Mouse (Mus musculus): ENCODE results near the gene Prrc2b. TPM values are rescaled to one million over a fixed set of nuclear protein-coding genes. Genes with fewer than 3 reads are reported as not detected.

The Prrc2b gene
- total and polyA plus RNA-seq, 3 experiments = 39.3 to 82.6 (median 78.3) TPM

DNA sequence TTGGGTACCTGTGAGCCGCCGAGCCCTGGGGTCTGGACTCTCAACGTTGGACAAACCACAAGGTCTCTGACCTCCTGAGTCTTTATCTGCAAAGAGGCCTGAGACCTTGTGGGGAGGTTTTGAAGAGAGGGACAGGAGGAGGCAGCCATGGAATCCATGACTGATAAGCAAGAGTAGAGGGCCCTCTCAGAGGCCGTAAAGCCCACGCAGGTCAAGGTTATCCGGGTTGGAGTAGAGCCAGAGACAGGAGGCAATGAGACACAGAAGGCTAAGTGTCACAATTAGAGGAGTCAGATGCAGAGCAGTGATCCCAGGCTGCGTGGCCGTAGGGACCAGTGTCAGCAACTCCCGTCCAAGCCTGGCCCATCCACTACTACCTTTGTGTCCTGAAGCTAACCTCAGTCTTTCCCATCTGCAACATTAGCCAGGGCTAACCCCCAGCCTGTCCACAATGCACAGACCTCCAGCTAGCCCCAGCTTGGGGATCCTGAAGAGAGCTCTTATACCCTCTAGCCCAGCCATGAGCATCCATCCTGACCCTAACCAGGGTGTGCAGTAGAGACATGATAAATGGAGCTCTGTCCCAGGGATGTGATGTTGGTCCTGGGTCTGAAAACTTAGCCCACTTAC lies 19.6 kb upstream of the Prrc2b start:
- DNase-seq = no peak
- Histone ChIP-seq H3K9ac (ENCODE audit: low read depth, low read length) (no peak overlapping the region), H3K4me3 (no peak overlapping the region), H3K79me2 (replicated peaks; ENCODE audit: control insufficient read depth, insufficient read depth, low read length) (no peaks in the 10 kb centered on the region), H3K27ac (no peak overlapping the region; the same call in 1 of the 2 replicates), H3K27me3 (ENCODE audit: control insufficient read depth, insufficient read depth, low read length) (no peaks in the 10 kb centered on the region), H3K36me3 (ENCODE audit: control insufficient read depth, insufficient read depth, low read length) (no peaks in the 10 kb centered on the region), H3K4me1 (ENCODE audit: control insufficient read depth, insufficient read depth, low read length) (peaks cover 5% of the 10 kb centered on the region)
- 53% methylated on average over 9 of the region's 9 CpGs for WGBS
- intact Hi-C loops (cut with DNase I) = loop anchor here (2.0 to 5.0 kb wide), 3 partner anchors 49 to 159 kb away; partner anchors contain the start of gene Nup214
- TF ChIP-seq POLR2A (IDR thresholded peaks at IDR 0.05; ENCODE audit: insufficient read depth, low read depth, low read length) (no peak), CTCF (IDR thresholded peaks at IDR 0.05) (no peak), EP300 (IDR thresholded peaks at IDR 0.05; ENCODE audit: insufficient read depth, low read depth, low read length) (no peak)

DNA sequence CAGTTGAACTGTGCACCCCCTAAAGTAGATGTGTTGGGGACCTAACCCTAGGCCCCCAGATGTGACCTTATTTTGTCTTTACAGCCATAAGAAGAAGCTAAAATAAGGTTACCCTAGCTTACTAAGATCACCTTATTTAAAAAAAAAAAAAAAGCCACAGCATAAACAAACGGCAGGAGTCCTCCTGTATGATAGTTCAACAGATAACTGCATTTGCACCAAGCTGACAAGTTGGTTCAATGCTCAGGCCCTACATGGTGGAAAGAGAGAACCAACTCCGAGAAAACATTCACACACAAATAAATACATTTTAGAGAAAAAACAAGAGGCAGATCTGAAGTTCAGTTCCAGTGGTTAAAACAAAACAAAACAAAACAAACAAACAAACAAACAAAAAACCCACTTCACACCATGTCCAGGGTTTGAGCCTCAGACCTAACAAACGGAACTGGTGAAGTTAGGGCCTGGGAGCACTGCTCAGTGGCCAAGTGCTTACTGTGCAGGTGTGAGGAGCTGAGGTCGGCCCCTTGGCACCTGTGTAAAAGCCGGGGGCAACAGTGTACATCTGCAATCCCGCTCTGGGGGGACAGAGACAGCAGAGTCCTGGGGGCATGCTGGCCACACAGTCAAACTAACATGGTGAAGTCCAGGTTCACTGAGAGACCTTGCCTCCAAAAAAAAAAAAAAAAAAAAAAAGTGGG lies 18.9 kb upstream of the Prrc2b start:
- Histone ChIP-seq H3K27ac (no peak overlapping the region), H3K4me1 (ENCODE audit: control insufficient read depth, insufficient read depth, low read length) (peaks cover 5% of the 10 kb centered on the region), H3K9ac (ENCODE audit: low read depth, low read length) (no peak overlapping the region), H3K27me3 (ENCODE audit: control insufficient read depth, insufficient read depth, low read length) (no peaks in the 10 kb centered on the region), H3K4me3 (no peak overlapping the region), H3K36me3 (ENCODE audit: control insufficient read depth, insufficient read depth, low read length) (no peaks in the 10 kb centered on the region), H3K79me2 (replicated peaks; ENCODE audit: control insufficient read depth, insufficient read depth, low read length) (no peaks in the 10 kb centered on the region)
- TF ChIP-seq EP300 (IDR thresholded peaks at IDR 0.05; ENCODE audit: insufficient read depth, low read depth, low read length) (no peak), CTCF (IDR thresholded peaks at IDR 0.05) (no peak), POLR2A (IDR thresholded peaks at IDR 0.05; ENCODE audit: insufficient read depth, low read depth, low read length) (no peak)
- 77% methylated on average over 6 of the region's 6 CpGs for WGBS
- intact Hi-C loops (cut with DNase I) = loop anchor here (2.0 to 5.0 kb wide), 4 partner anchors 49 to 215 kb away; partner anchors contain the start of gene Nup214
- DNase-seq = no peak

DNA sequence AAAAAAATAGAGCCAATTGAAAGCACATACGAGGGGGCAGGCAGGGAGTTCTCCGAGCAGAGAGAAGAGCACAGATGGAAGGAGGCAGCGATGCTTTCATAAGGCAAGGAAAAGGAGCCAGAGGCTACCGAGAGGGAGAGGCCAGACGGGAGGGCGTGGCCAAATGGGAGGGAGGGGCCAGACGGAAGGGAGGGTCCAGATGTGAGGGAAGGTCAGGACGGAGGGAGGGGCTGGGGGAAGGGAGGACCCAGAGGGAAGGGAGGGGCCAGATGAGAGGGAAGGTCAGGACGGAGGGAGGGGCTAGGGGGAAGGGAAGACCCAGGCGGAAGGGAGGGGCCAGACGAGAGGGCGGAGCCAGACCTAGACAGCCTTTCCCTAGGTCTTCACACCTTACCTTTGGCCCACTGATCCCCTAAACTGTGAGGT lies 18.3 kb upstream of the Prrc2b start:
- WGBS = 7% methylated on average over 12 of the region's 12 CpGs
- Histone ChIP-seq H3K9ac (ENCODE audit: low read depth, low read length) (no peak overlapping the region), H3K4me3 (no peak overlapping the region), H3K4me1 (ENCODE audit: control insufficient read depth, insufficient read depth, low read length) (peaks cover 5% of the 10 kb centered on the region), H3K79me2 (replicated peaks; ENCODE audit: control insufficient read depth, insufficient read depth, low read length) (no peaks in the 10 kb centered on the region), H3K36me3 (ENCODE audit: control insufficient read depth, insufficient read depth, low read length) (no peaks in the 10 kb centered on the region), H3K27ac (no peak overlapping the region), H3K27me3 (ENCODE audit: control insufficient read depth, insufficient read depth, low read length) (no peaks in the 10 kb centered on the region)
- intact Hi-C loops (cut with DNase I) = loop anchor here (2.0 to 5.0 kb wide), 3 partner anchors 95 to 216 kb away; partner anchors contain the start of gene Nup214
- TF ChIP-seq POLR2A (IDR thresholded peaks at IDR 0.05; ENCODE audit: insufficient read depth, low read depth, low read length) (no peak), EP300 (IDR thresholded peaks at IDR 0.05; ENCODE audit: insufficient read depth, low read depth, low read length) (no peak), CTCF (IDR thresholded peaks at IDR 0.05) (no peak)
- peak; percentile 56 to 68 for DNase-seq

DNA sequence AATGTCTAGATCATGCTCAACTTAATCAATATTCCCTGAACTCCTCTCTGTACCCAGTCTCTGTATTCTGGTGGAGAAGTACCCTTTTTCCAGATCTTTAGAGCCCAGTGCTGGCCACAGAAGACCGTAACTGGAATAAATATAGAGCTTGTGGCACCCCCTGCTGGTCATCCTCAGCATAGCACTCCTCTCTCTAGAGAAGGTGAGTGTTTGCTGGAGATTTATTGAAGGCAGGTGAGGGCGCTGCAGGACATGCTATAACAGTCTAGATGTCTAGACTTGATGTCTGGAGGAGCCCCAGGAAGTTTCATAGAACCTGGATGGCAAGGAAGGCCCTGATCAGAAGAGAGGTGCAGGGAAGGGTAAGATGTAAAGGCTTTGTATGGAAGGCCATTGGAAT lies 16.8 kb upstream of the Prrc2b start:
- Histone ChIP-seq H3K27me3 (ENCODE audit: control insufficient read depth, insufficient read depth, low read length) (no peaks in the 10 kb centered on the region), H3K79me2 (replicated peaks; ENCODE audit: control insufficient read depth, insufficient read depth, low read length) (no peaks in the 10 kb centered on the region), H3K4me1 (ENCODE audit: control insufficient read depth, insufficient read depth, low read length) (peaks cover 2% of the 10 kb centered on the region), H3K27ac (no peak overlapping the region), H3K36me3 (ENCODE audit: control insufficient read depth, insufficient read depth, low read length) (no peaks in the 10 kb centered on the region), H3K9ac (ENCODE audit: low read depth, low read length) (no peak overlapping the region), H3K4me3 (no peak overlapping the region)
- intact Hi-C loops (cut with DNase I) = loop anchor here (5.0 kb wide), 2 partner anchors 97 to 162 kb away; partner anchors contain the start of gene Nup214
- WGBS = 0% methylated on average over 2 of the region's 2 CpGs
- DNase-seq = peak; percentile 82 to 89
- TF ChIP-seq CTCF (IDR thresholded peaks at IDR 0.05) = peak; percentile 98
- TF ChIP-seq EP300 (IDR thresholded peaks at IDR 0.05; ENCODE audit: insufficient read depth, low read depth, low read length) = peak; percentile 75; the same call in 1 of the 2 replicates
- no peak for TF ChIP-seq POLR2A (IDR thresholded peaks at IDR 0.05; ENCODE audit: insufficient read depth, low read depth, low read length)

DNA sequence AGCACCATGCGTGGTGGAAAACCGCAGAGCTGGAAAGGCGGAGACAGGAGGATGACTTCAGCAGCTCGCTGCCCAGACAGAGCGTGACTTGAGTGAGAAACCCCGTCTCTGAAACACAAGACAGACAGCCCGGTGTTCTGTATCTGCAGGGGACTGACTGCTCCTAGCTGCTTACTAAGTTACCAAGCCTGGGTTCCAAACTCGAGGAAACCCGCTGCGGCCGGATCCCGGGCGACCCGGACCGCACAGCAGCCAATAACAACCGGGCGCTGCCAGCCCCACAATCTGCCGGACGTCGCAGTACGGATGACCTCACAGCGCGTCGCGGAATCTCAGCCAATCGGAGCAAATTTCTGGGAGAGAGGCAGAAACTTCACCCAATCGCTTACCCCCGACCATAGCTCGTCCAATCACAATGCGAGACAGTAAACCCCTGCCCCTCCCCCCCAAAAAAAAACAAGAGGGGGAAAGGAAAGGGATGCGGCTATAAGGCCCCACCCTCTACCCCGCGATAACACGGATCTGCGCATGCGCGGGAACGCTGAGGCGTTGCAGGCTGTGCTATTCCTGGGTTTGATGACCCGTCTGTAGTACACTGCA lies 13.1 kb upstream of the Prrc2b start:
- peak overlapping the region; percentile 64 for H3K4me3 ChIP-seq
- WGBS = under 1% methylated on average over 40 of the region's 40 CpGs
- peak; percentile 96 for DNase-seq
- intact Hi-C loops (cut with DNase I) = loop anchor here (2.0 to 5.0 kb wide), 2 partner anchors 55 to 151 kb away; partner anchors contain the start of gene Swi5
- no peaks in the 10 kb centered on the region for H3K27me3 ChIP-seq (ENCODE audit: control insufficient read depth, insufficient read depth, low read length)
- peak overlapping the region; percentile 86 for H3K9ac ChIP-seq (ENCODE audit: low read depth, low read length)
- H3K27ac ChIP-seq = peak overlapping the region; percentile 97
- H3K4me1 ChIP-seq (ENCODE audit: control insufficient read depth, insufficient read depth, low read length) = no peaks in the 10 kb centered on the region; the same call in 1 of the 2 replicates
- H3K36me3 ChIP-seq (ENCODE audit: control insufficient read depth, insufficient read depth, low read length) = no peaks in the 10 kb centered on the region
- peak; percentile 98 for TF ChIP-seq POLR2A (IDR thresholded peaks at IDR 0.05; ENCODE audit: insufficient read depth, low read depth, low read length)
- TF ChIP-seq EP300 (IDR thresholded peaks at IDR 0.05; ENCODE audit: insufficient read depth, low read depth, low read length) = peak; percentile 76; the same call in 1 of the 2 replicates
- TF ChIP-seq CTCF (IDR thresholded peaks at IDR 0.05) = no peak
- no peaks in the 10 kb centered on the region for H3K79me2 ChIP-seq (replicated peaks; ENCODE audit: control insufficient read depth, insufficient read depth, low read length)
